Mouse (Mus musculus) neural tube, embryonic 11.5 days (tissue): ENCODE measurements around the gene Srgn. TPM values are rescaled to one million over a fixed set of nuclear protein-coding genes. Genes with fewer than 3 reads are reported as not detected.
"Not testable (repeated sequence)": the region's sequence is repeated elsewhere in the genome, so short reads cannot be mapped to it uniquely, and the experiment has no call there.

Source experiments
- ATAC-seq: fragments of 200-750 bp; cut with Nextera tagmentation; 2 replicates; pipeline ENCODE4 v1.8.0; 2017; ENCODE audit warnings: moderate number of reproducible peaks, mild to moderate bottlenecking, moderate TSS enrichment, moderate library complexity; ENCODE audit not compliant: insufficient read depth, low FRiP score, low TSS enrichment
- DNase-seq: peaks from one replicate; pipeline ENCODE4 v3.0.0-alpha.2; 2015; ENCODE audit warnings: low spot score
- H3K27ac ChIP-seq: fragments of 300-500 bp; sonication (generic); 2 replicates; pipeline ENCODE4 v1.5.1; 2014; ENCODE audit warnings: low read depth, mild to moderate bottlenecking, low read length
- H3K27me3 ChIP-seq: fragments of 300-500 bp; sonication (generic); 2 replicates; pipeline ENCODE4 v1.6.1; 2014; ENCODE audit warnings: mild to moderate bottlenecking, low read length, mixed read lengths; ENCODE audit not compliant: control insufficient read depth, insufficient read depth
- H3K36me3 ChIP-seq: fragments of 300-500 bp; sonication (generic); 2 replicates; pipeline ENCODE4 v1.6.1; 2014; ENCODE audit warnings: mild to moderate bottlenecking, low read length, moderate library complexity, mixed read lengths; ENCODE audit not compliant: control insufficient read depth, insufficient read depth
- H3K4me1 ChIP-seq: fragments of 300-500 bp; sonication (generic); 2 replicates; pipeline ENCODE4 v1.6.1; 2014; ENCODE audit warnings: low read length, mixed read lengths; ENCODE audit not compliant: control insufficient read depth, insufficient read depth
- H3K4me2 ChIP-seq: fragments of 300-500 bp; sonication (generic); 2 replicates; pipeline ENCODE4 v1.6.1; 2014; ENCODE audit warnings: low read depth, mild to moderate bottlenecking, moderate library complexity
- H3K4me3 ChIP-seq: fragments of 300-500 bp; sonication (generic); 2 replicates; pipeline ENCODE4 v1.5.1; 2014; ENCODE audit warnings: low read depth, low read length
- H3K9ac ChIP-seq: fragments of 300-500 bp; sonication (generic); 2 replicates; pipeline ENCODE4 v1.6.1; 2014; ENCODE audit warnings: mild to moderate bottlenecking, low read length
- H3K9me3 ChIP-seq: fragments of 300-500 bp; sonication (generic); 2 replicates; pipeline ENCODE4 v1.6.1; 2016; ENCODE audit warnings: low read length; ENCODE audit not compliant: control insufficient read depth
- WGBS: fragments of 180-500 bp; shearing (Covaris S2); extraction: QIAGEN DNeasy Blood & Tissue Kit; methylation state at CpG from one replicate; pipeline ENCODE4 v1.1.7; 2014; 5-methylcytosine and 5-hydroxymethylcytosine counted together
- polyA plus RNA-seq: library from polyadenylated mRNA; unstranded; fragments of >200 nt; fragmentation: Nextera tagmentation; extraction: Ambion mirVana; gene quantifications from 2 replicates; pipeline ENCODE4 v1.2.1, GENCODE M21; 2014

Srgn gene
- polyA plus RNA-seq, 1 experiment from 2014 or later, result 5.3 TPM

- Histone ChIP-seq H3K4me2 (no peak overlapping the region), H3K4me1 (no peaks in the 10 kb centered on the region), H3K9me3 (no peaks in the 10 kb centered on the region), H3K36me3 (no peaks in the 10 kb centered on the region), H3K9ac (no peak overlapping the region), H3K27me3 (no peaks in the 10 kb centered on the region), H3K4me3 (no peak overlapping the region), H3K27ac (no peak overlapping the region)
- ATAC-seq, result no peak
- DNase-seq, result no peak
- 67% methylated on average over 7 of the region's 7 CpGs for WGBS
Measured at GRCm38 (mm10) chr10:62481108-62481852, 46.0 kb downstream of the Srgn start.

GRCm38 (mm10) chr10:62476980-62477379 lies 50.3 kb downstream of the Srgn start:
- Histone ChIP-seq H3K27ac (no peak overlapping the region), H3K9me3 (no peaks in the 10 kb centered on the region), H3K4me3 (no peak overlapping the region), H3K4me2 (no peak overlapping the region), H3K27me3 (no peaks in the 10 kb centered on the region), H3K9ac (no peak overlapping the region), H3K36me3 (no peaks in the 10 kb centered on the region), H3K4me1 (no peaks in the 10 kb centered on the region)
- ATAC-seq (no peak), DNase-seq (no peak)
- WGBS, result 83% methylated on average over 2 of the region's 2 CpGs

- no peaks in the 10 kb centered on the region for H3K9me3 ChIP-seq
- H3K36me3 ChIP-seq, result no peaks in the 10 kb centered on the region
- H3K4me2 ChIP-seq, result no peak overlapping the region
- WGBS, result 92% methylated on average over 10 of the region's 10 CpGs
- H3K4me3 ChIP-seq, result no peak overlapping the region
- no peak overlapping the region for H3K9ac ChIP-seq
- DNase-seq (no peak), ATAC-seq (no peak)
- no peaks in the 10 kb centered on the region for H3K4me1 ChIP-seq
- H3K27ac ChIP-seq, result no peak overlapping the region
- H3K27me3 ChIP-seq, result no peaks in the 10 kb centered on the region
Measured at GRCm38 (mm10) chr10:62474944-62475343, 52.3 kb downstream of the Srgn start.

- 67% methylated on average over 5 of the region's 5 CpGs for WGBS
- H3K36me3 ChIP-seq, result no peaks in the 10 kb centered on the region
- H3K9me3 ChIP-seq, result no peaks in the 10 kb centered on the region
- H3K27me3 ChIP-seq, result no peaks in the 10 kb centered on the region
- ATAC-seq, result no peak
- H3K4me3 ChIP-seq, result no peak overlapping the region
- H3K9ac ChIP-seq, result no peak overlapping the region
- no peak for DNase-seq
- H3K4me1 ChIP-seq, result no peaks in the 10 kb centered on the region
- H3K27ac ChIP-seq, result no peak overlapping the region
- H3K4me2 ChIP-seq, result no peak overlapping the region
Measured at GRCm38 (mm10) chr10:62471105-62471504, 56.1 kb downstream of the Srgn start.

GRCm38 (mm10) chr10:62469736-62470135 lies 57.5 kb downstream of the Srgn start:
- 89% methylated on average over 4 of the region's 4 CpGs for WGBS
- H3K4me1 ChIP-seq, result no peaks in the 10 kb centered on the region

GRCm38 (mm10) chr10:62461321-62461720 lies 65.9 kb downstream of the Srgn start:
- Histone ChIP-seq H3K4me2 (no peak overlapping the region), H3K9me3 (no peaks in the 10 kb centered on the region), H3K36me3 (peaks cover 5% of the 10 kb centered on the region; the same call in 1 of the 2 replicates), H3K9ac (no peak overlapping the region), H3K27ac (no peak overlapping the region), H3K4me1 (no peaks in the 10 kb centered on the region), H3K27me3 (no peaks in the 10 kb centered on the region), H3K4me3 (no peak overlapping the region)
- ATAC-seq, result no peak
- DNase-seq, result no peak

More at GRCm38 (mm10) chr10:62469736-62470135, 57.5 kb downstream of the Srgn start:
- Histone ChIP-seq H3K27me3 (no peaks in the 10 kb centered on the region), H3K9ac (no peak overlapping the region), H3K9me3 (no peaks in the 10 kb centered on the region), H3K4me3 (no peak overlapping the region), H3K27ac (no peak overlapping the region), H3K36me3 (no peaks in the 10 kb centered on the region), H3K4me2 (no peak overlapping the region)
- ATAC-seq, result no peak
- no peak for DNase-seq

- H3K27me3 ChIP-seq, H3K4me3 ChIP-seq, H3K4me1 ChIP-seq, DNase-seq, H3K36me3 ChIP-seq, H3K27ac ChIP-seq, H3K9me3 ChIP-seq, H3K4me2 ChIP-seq, H3K9ac ChIP-seq, ATAC-seq: not testable (repeated sequence)
- WGBS, result 69% methylated on average over 11 of the region's 11 CpGs
Measured at GRCm38 (mm10) chr10:62452001-62452400, 75.2 kb downstream of the Srgn start.

- ATAC-seq, result peak; percentile 31
- Histone ChIP-seq H3K4me3 (peak overlapping the region; percentile 73), H3K9ac (peak overlapping the region; percentile 85), H3K36me3 (peaks cover 12% of the 10 kb centered on the region), H3K4me1 (peaks cover 9% of the 10 kb centered on the region), H3K27ac (no peak overlapping the region), H3K27me3 (no peaks in the 10 kb centered on the region), H3K9me3 (no peaks in the 10 kb centered on the region), H3K4me2 (peak overlapping the region; percentile 57)
- WGBS, result 42% methylated on average over 18 of the region's 18 CpGs
- no peak for DNase-seq
Measured at GRCm38 (mm10) chr10:62450280-62450640, 77.0 kb downstream of the Srgn start.
